Mouse (Mus musculus): Measurements from ENCODE around the gene Pth1r.

DNA sequence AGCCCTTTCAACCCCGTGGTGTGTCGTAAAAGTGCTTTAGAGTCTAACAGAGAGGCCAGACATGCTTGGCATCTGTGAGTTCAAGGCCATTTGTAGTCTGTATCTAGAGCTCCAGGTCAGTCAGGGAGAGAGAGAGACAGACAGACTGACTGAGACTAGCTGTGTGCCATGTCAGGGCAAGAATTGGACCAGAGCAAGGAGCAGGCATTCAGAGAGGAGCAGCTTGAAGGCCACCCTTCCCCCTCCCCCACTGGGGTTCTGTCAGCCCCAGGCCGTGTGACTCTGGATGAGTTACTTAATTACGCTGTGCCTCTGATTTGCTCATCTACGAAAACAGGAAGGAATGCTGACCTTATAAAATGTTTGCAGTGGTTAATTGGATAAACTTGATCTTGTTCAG lies 64.7 kb downstream of the Pth1r start:
- TF ChIP-seq POLR2A (IDR thresholded peaks at IDR 0.05; ENCODE audit: borderline replicate concordance, extremely low read depth, insufficient read depth, insufficient read length, poor library complexity, severe bottlenecking) (no peak), CTCF (IDR thresholded peaks at IDR 0.05; ENCODE audit: borderline replicate concordance, extremely low read depth, insufficient read depth, insufficient read length) (no peak)

Data from brain, embryonic 14.5 days (tissue).